Mouse (Mus musculus) heart, adult 2 months (tissue): Measurements from ENCODE around the gene Havcr1. TPM values are rescaled to one million over a fixed set of nuclear protein-coding genes. Genes with fewer than 3 reads are reported as not detected.
"Not testable (repeated sequence)": the region's sequence is repeated elsewhere in the genome, so short reads cannot be mapped to it uniquely, and the experiment has no call there.

ENCODE experiments used
- DNase-seq, 2 experiments: peaks; one replicate each; pipeline ENCODE4 v3.0.0; 2021
- H3K27ac ChIP-seq: fragments of 200-600 bp; 2 replicates; pipeline ENCODE4 v1.8.1; 2022
- H3K27me3 ChIP-seq: fragments of 200-500 bp; 2 replicates; pipeline ENCODE4 v1.6.1; 2012; ENCODE audit warnings: mild to moderate bottlenecking, low read length, inconsistent platforms, mixed read lengths; ENCODE audit not compliant: control insufficient read depth, insufficient read depth
- H3K36me3 ChIP-seq: fragments of 200-500 bp; 2 replicates; pipeline ENCODE4 v1.6.1; 2012; ENCODE audit warnings: low read length, inconsistent platforms; ENCODE audit not compliant: control insufficient read depth, insufficient read depth
- H3K4me1 ChIP-seq: fragments of 200-500 bp; 2 replicates; pipeline ENCODE4 v1.6.1; 2011; ENCODE audit warnings: low read length; ENCODE audit not compliant: control insufficient read depth, insufficient read depth
- H3K4me3 ChIP-seq: fragments of 200-600 bp; 2 replicates; pipeline ENCODE4 v1.8.1; 2022
- H3K79me2 ChIP-seq: fragments of 200-500 bp; replicated peaks from 2 replicates; pipeline ENCODE4 v1.6.1; 2012; ENCODE audit warnings: mild to moderate bottlenecking, inconsistent platforms, low read length, moderate library complexity, mixed read lengths; ENCODE audit not compliant: control insufficient read depth, insufficient read depth
- H3K9ac ChIP-seq: fragments of 200-500 bp; 2 replicates; pipeline ENCODE4 v1.6.1; 2012; ENCODE audit warnings: low read depth, mild to moderate bottlenecking, control low read depth, inconsistent platforms, low read length, mixed read lengths
- CTCF ChIP-seq: fragments of 200-600 bp; IDR thresholded peaks from 2 replicates; pipeline ENCODE4 v1.8.1; 2022; ENCODE audit warnings: antibody characterized with exemption, mild to moderate bottlenecking, moderate library complexity
- EP300 ChIP-seq: fragments of 200-500 bp; IDR thresholded peaks from 2 replicates; pipeline ENCODE4 v1.6.1; 2011; ENCODE audit warnings: low read depth, low read length, control low read depth; ENCODE audit not compliant: insufficient read depth
- POLR2A ChIP-seq: fragments of 200-500 bp; IDR thresholded peaks from 2 replicates; pipeline ENCODE4 v1.6.1; 2011; ENCODE audit warnings: mild to moderate bottlenecking, low read depth, low read length, control low read depth; ENCODE audit not compliant: insufficient read depth
- WGBS: fragments of 180-500 bp; shearing (Covaris S2); methylation state at CpG from one replicate; pipeline ENCODE4 v1.1.7; 2018; 5-methylcytosine and 5-hydroxymethylcytosine counted together
- intact Hi-C: fragments of 180-260 bp; cut with DNase I; formaldehyde crosslinking; loops from one replicate; pipeline ENCODE4 v1.15.1; 2025
- polyA plus RNA-seq: library from polyadenylated mRNA; depleted of rRNA; stranded (reverse); fragments of >200 nt; gene quantifications from 2 replicates; pipeline ENCODE4 v1.2.3, GENCODE M21; 2012
- total RNA-seq, 2 experiments: library from RNA; stranded (reverse); gene quantifications; 2 replicates each; pipeline ENCODE4 v1.2.3; 2021

Gene Havcr1
- total and polyA plus RNA-seq, 3 experiments: not detected

DNA sequence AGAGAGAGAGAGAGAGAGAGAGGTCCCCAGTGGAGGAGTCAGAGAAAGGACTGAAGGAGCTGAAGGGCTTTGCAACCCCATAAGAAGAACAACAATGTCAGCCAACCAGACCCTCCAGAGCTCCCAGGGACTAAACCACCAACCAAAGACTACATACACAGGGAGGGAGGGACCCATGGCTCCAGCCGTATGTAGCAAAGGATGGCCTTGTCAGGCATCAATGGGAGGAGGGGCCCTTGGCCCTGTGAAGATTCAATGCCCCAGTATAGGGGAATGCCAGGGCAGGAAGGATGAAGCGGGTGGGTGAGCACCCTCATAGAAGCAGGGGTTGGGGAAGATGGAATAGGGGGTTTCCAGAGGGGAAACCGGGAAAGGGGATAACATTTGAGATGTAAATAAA lies 6.8 kb downstream of the Havcr1 start:
- Histone ChIP-seq H3K79me2 (no peaks in the 10 kb centered on the region), H3K36me3 (no peaks in the 10 kb centered on the region), H3K9ac (no peak overlapping the region), H3K4me1 (no peaks in the 10 kb centered on the region), H3K27ac (no peak overlapping the region), H3K4me3 (no peak overlapping the region), H3K27me3 (no peaks in the 10 kb centered on the region)
- DNase-seq: no peak
- TF ChIP-seq EP300 (no peak), POLR2A (no peak), CTCF (no peak)
- intact Hi-C loops: no loop called here
- 68% methylated on average over 3 of the region's 3 CpGs for WGBS

GRCm38 (mm10) chr11:46747996-46748395 lies 13.1 kb downstream of the Havcr1 start:
- no peaks in the 10 kb centered on the region for H3K27me3 ChIP-seq
- no peak overlapping the region for H3K4me3 ChIP-seq
- no peak overlapping the region for H3K9ac ChIP-seq
- TF ChIP-seq EP300 (no peak), POLR2A (no peak), CTCF (no peak)
- intact Hi-C loops: loop anchor here (2.0 kb wide), 1 partner anchor 55 kb away; no protein-coding TSS in a partner anchor
- no peak overlapping the region for H3K27ac ChIP-seq
- H3K4me1 ChIP-seq: no peaks in the 10 kb centered on the region
- no peaks in the 10 kb centered on the region for H3K79me2 ChIP-seq
- 50% methylated on average over 2 of the region's 2 CpGs for WGBS
- no peak for DNase-seq
- no peaks in the 10 kb centered on the region for H3K36me3 ChIP-seq

GRCm38 (mm10) chr11:46753662-46754061 lies 18.8 kb downstream of the Havcr1 start:
- Histone ChIP-seq H3K36me3 (no peaks in the 10 kb centered on the region), H3K27me3 (no peaks in the 10 kb centered on the region), H3K4me3 (no peak overlapping the region), H3K4me1 (no peaks in the 10 kb centered on the region), H3K79me2 (no peaks in the 10 kb centered on the region), H3K27ac (no peak overlapping the region), H3K9ac (no peak overlapping the region)
- intact Hi-C loops: no loop called here
- TF ChIP-seq POLR2A (no peak), EP300 (no peak), CTCF (no peak)
- no peak for DNase-seq
- WGBS: 26% methylated on average over 2 of the region's 2 CpGs

GRCm38 (mm10) chr11:46754669-46755068 lies 19.8 kb downstream of the Havcr1 start:
- H3K27me3 ChIP-seq: no peaks in the 10 kb centered on the region
- no peaks in the 10 kb centered on the region for H3K36me3 ChIP-seq
- intact Hi-C loops: no loop called here
- TF ChIP-seq CTCF (no peak), EP300 (no peak), POLR2A (no peak)
- no peaks in the 10 kb centered on the region for H3K79me2 ChIP-seq
- H3K4me3 ChIP-seq: no peak overlapping the region
- H3K27ac ChIP-seq: no peak overlapping the region
- no peak overlapping the region for H3K9ac ChIP-seq
- 92% methylated on average over 4 of the region's 4 CpGs for WGBS
- H3K4me1 ChIP-seq: no peaks in the 10 kb centered on the region
- no peak for DNase-seq

DNA sequence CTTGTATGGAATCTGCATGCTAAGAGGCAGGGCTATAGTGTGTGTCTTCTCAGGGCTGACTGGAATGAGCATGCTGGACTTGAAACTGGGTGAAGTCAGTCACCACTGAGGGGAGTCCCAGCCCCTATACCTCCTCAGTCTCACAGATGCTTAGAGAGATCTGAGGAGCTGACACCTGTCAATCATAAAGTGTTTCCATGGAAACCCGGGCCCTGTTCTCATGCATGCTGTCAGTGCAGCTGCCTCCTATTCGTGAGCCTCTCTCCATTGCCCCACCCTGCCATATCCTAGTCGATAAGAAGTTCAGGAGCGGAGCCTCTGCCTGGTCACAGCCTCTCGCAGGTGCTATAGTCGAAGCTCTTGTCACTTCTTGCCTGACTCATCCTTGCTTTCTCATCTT lies 20.8 kb downstream of the Havcr1 start:
- H3K36me3 ChIP-seq, H3K4me3 ChIP-seq, H3K79me2 ChIP-seq, H3K27me3 ChIP-seq, H3K9ac ChIP-seq, H3K4me1 ChIP-seq, H3K27ac ChIP-seq, DNase-seq, intact Hi-C loops: not testable (repeated sequence)
- WGBS: 81% methylated on average over 6 of the region's 6 CpGs

GRCm38 (mm10) chr11:46776879-46777278 lies 42.0 kb downstream of the Havcr1 start:
- no peak overlapping the region for H3K4me3 ChIP-seq
- TF ChIP-seq CTCF (no peak), EP300 (no peak), POLR2A (no peak)
- no peak overlapping the region for H3K27ac ChIP-seq
- H3K36me3 ChIP-seq: no peaks in the 10 kb centered on the region
- intact Hi-C loops: no loop called here
- H3K27me3 ChIP-seq: no peaks in the 10 kb centered on the region
- 63% methylated on average over 3 of the region's 3 CpGs for WGBS
- DNase-seq: no peak
- H3K4me1 ChIP-seq: no peaks in the 10 kb centered on the region
- H3K79me2 ChIP-seq: no peaks in the 10 kb centered on the region
- H3K9ac ChIP-seq: no peak overlapping the region
